Mouse (Mus musculus): ENCODE data around the gene Nppc. TPM values are rescaled to one million over a fixed set of nuclear protein-coding genes. Genes with fewer than 3 reads are reported as not detected.

Nppc gene
- total RNA-seq, 2 experiments from 2014 or later = 11.2 to 14.1 TPM

Small RNAs within 50 kb of the gene (microRNA-seq; reads per million reads assigned to microRNA genes)
- 0 reads per million in 2 experiments for gene Gm22955

Other genes with a start within 250 kb of the Nppc start
- not detected for gene Nmur1, start 244.3 kb downstream of the Nppc start, total RNA-seq (2021)
- gene Tex44, start 244.2 kb downstream of the Nppc start, total RNA-seq (2021) = not detected
- 100 to 1,000 TPM; 359 to 366 TPM for gene Ptma, start 143.8 kb downstream of the Nppc start, total RNA-seq (2021)
- gene Pde6d, start 87.9 kb downstream of the Nppc start, total RNA-seq (2021) = 10 to 100 TPM; 49.4 to 58.1 TPM
- 10 to 100 TPM; 27.5 to 29.6 TPM for gene Cops7b, start 87.7 kb downstream of the Nppc start, total RNA-seq (2021)
- 10 to 100 TPM; 23.5 to 25.6 TPM for gene Dis3l2, start 33.2 kb upstream of the Nppc start, total RNA-seq (2021)